Mouse (Mus musculus): Measurements from ENCODE around the gene Fgf15.
"Not testable (repeated sequence)": the region's sequence is repeated elsewhere in the genome, so short reads cannot be mapped to it uniquely, and the experiment has no call there.

Fgf15 gene

DNA sequence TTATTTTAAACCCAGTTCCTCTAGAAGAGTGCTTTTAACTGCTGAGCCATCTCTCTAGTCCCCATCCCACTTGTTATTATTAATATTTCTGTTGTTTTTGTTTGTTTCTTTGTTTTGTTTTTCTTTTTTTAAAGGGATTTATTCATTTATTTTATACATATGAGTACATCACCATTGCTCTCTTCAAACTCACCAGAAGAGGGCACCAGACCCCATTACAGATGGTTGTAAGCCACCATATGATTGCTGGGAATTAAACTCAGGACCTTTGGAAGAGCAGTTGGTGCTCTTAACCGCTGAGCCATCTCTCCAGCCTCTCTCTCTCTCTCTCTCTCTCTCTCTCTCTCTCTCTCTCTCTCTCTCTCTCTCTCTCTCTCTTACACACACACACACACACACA, 5.7 kb upstream of the Fgf15 start:
- DNase-seq (ENCODE audit: low read depth, low spot score): not testable (repeated sequence)

DNA sequence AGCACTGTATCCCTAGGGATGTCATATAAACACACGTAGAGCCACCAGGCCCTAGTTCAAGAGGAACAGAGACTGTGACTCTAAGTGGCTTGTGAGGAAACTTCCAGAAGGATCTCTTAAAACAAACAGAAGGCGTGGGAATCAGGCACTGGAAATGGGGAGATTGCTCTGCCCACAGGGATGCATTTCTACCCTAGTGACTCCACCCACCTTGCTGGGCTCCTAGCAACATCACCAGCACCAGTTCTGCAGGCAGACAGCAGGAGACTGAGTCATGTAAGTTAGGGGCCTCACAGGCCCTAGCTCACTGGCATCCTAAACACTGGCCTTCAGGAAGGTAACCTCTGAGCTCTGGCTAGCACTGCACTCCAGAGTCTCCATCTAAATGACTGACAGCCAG, 4.5 kb upstream of the Fgf15 start:
- no peak for DNase-seq (ENCODE audit: low read depth, low spot score)

DNA sequence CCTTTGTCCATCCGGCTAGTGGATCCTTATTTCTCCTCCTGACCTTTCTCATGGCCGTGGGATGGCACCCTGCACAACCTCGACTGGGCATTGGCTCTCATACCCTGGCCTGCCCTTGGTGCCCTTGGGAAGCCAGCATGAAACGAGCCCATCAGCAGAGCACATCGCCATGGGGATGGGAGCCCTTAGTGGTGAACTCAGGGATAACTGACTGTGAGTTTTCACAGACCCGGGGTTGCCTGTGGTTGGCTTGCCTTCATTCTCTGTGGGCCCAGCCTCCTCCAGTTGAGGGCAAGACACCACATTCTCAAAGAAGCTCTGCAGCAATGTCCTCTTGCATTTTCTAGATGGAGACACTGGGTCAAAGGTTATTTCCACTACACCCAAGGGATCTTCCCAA, 4.0 kb upstream of the Fgf15 start:
- no peak for DNase-seq (ENCODE audit: low read depth, low spot score)

DNA sequence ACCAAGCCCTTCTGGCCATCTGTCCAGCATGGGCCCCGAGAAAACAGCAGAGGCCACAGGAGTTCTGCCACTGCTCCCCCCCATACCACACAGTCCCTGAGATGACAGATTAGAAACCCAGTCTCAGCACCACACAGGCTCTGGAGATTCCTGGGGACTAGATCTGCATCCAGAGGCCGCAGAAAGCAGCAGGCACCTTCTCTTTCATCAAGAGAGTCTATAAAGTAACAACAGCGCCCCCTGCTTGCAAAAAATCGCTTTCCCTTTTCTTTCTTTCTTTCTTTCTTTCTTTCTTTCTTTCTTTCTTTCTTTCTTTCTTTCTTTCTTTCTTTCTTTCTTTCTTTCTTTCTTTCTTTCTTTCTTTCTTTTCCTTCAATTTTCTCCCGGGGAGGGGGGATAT, 2.1 kb upstream of the Fgf15 start:
- DNase-seq (ENCODE audit: low read depth, low spot score): peak; percentile 22

DNA sequence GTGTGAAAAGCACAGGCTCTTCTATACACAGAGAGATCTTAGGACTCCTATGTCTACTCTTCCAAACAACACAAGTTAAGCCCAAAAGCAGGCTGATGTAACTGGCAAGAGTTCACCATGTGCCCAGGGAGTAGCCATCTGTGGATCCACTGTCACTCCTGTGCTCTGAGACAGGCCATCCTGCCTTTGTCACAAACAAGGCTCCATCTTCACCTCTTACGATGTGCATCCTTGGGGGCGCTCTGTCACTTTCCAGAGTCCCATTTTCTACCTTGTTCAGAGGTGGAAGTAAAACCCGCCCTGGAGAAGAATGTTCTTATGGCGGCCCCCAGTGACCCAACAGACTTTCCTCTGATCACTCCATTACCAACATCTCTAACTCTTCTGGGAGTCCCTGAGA, 1.6 kb upstream of the Fgf15 start:
- DNase-seq (ENCODE audit: low read depth, low spot score): no peak

DNA sequence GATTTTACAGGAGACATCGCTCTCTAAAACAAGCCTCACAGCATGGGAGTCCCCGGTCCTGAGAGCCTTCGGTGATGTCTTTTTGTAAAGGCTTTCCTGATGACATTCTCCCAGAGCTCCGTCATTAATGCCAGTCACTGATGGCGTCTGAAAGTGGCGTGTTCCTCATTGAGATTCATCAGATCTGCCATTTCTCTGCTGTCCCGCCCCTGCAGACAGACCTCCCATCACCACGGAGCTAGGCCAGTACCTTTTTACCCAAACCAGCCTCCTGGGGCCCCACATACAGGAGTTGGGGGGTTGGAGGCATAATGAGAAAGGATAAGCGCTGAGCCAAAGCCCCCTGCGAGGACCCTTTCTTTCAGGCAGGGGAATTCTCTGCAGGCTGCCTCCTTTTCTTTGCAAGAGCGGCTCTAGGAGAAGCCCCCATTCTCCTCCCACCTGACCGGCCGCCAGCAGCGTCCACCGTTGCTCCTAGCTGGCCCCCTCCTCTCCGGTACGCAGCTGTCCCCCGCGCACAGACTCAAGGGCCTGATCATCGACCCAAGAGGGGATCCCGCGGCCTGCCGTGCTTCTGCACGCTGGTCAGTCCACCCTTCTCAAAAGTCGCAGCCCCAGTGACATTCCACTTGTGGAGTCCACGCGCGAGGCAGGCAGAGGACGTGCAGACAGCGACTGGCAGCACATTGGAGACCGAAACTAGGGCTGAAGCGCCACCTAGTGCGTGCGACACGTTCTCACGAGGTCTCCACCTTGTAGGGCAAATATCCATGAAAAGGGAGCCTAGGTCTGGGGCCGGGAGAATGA, 823 bp upstream of the Fgf15 start:
- DNase-seq (ENCODE audit: low read depth, low spot score): peak; percentile 25

DNA sequence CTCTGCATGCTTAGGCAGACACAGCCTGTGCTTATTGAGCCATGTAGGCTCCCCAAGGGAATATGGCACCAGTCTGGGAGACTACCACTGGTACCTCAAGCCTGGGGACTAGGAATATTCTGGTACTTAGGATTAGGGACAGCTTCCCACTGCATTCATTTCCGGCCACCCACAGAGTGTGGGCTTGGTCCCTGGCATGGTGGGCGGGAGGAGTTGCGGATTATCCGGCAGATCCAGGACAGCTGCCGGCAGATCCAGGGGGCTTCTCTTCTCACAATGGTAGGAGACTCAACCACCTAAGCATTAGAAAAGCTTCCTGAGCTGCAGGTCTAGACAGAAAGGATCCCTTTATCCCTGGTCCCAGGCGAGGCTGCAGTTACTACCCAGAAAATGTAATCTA, 2.2 kb downstream of the Fgf15 start:
- DNase-seq (ENCODE audit: low read depth, low spot score): no peak

DNA sequence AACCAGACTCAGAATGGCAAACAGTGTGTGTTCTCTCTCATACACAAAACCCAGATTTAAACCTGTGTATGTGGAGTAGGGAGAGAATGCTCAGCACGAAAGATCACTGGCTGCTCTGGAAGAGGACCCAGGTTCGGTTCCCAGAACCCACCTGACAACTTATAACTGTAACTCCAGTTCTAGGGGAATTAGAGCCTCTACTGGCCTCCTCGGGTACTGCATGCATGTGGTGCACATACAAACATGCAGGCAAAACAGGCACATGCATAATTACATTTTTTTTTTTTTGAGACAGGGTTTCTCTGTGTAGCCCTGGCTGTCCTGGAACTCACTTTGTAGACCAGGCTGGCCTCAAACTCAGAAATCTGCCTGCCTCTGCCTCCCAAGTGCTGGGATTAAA, 9.2 kb downstream of the Fgf15 start:
- DNase-seq (ENCODE audit: low read depth, low spot score): not testable (repeated sequence)

DNA sequence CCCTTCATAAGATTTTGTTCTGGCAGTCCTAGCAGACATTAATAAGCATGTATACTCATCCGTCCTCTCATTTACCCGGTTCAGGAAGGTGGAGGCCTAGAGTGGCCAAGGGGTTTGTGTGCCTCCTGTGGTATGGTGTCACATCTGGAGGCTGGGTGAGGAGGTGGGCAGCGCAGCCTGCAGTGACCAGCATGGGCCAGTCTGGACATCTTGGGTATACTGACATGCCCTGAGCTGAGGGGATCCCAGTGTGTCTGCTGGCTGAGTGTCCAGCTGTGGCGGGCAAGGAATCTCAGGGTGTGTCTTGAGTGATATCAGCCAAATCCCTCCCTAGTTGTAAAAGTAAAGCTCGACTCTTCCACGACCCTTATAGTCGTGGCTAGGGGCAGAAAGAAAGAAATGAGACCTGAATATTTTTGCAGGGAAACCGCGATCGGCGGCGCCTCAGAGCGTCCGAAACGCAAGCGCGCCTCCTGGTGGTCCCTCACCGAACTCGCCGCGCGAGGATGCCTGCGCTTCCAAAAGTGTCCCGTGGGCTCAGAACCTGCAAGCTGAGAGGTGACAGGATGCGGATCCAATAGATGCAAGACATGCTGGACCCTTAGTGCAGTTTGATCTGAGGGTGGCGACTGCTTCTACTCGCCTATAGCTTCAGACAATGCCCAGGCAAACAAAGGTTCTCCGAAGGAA, 10.5 kb downstream of the Fgf15 start:
- peak; percentile 65 for DNase-seq (ENCODE audit: low read depth, low spot score)

DNA sequence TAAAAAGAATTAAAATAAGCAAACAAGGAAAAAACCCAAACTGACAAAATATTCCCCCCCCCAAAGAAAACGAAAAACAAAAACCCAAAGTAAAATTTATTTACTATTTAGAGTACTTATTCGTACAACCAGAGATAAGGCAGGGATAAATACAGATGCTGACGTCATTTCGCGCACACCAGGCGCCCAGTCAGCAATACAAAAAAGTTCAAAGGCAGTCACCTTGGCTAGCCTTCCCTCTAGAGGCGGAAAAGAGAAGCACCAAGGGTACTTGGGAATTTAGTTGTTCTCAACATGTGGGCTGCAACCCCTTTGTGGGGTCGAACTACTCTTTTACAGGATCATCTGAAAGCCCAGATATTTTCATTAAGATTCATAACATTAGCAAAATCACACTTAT, 11.5 kb downstream of the Fgf15 start:
- DNase-seq (ENCODE audit: low read depth, low spot score): peak; percentile 41

DNA sequence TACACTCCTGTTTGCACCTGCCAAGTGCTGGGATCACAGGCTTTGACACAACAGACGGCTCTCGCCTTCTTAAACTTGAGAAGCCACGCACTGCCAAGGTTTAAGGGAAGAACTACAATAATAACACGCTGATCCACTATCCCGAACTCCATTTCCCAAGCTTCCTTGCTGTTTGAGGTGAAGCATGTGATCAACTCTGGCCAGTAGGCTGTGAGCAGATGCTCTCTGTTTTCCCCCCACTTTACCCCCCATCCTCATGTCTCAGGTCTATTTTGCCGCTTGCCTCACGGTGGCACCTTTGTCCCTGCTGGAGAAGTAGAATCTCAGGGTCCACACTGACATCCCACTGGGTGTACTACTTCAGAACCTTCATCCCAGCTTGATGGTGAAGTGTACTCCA, 12.4 kb downstream of the Fgf15 start:
- no peak for DNase-seq (ENCODE audit: low read depth, low spot score)

DNA sequence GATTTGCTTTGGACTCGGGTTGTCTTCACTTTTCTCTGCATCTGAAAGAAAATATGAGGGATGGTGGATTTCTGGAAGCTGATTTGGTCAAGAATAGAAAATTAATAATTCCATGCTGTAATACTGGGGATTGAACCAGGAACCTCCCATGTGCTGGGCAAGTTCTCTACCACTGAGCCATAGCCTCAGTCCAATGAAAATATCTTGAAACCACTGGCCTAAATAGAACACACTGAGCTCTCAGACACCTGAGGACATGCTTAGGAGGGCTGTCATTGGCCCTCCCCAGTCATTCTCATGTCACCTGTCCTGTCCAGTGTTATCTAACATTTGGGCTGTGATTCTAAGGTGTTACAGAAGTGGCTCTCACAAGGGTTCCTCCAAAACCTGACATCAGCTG, 14.8 kb downstream of the Fgf15 start:
- no peak for DNase-seq (ENCODE audit: low read depth, low spot score)

DNA sequence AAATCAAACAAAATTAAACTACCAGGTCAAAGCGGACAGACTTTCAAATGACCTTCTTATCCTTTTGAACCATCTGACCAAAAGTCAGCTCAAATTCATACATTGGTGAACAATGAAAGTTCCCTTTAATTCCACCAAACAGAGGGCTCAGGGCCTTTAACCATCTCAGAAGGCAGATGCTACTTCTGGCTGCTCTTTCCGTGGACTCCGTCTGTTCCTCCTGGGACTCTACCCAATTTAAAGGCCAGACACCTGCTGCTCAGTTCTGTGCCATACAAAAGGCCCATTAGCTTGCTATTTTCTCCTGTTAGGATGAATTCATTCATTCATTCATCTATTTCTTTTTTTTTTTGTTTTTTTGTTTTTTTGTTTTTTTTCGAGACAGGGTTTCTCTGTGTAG, 16.6 kb downstream of the Fgf15 start:
- DNase-seq (ENCODE audit: low read depth, low spot score): no peak

DNA sequence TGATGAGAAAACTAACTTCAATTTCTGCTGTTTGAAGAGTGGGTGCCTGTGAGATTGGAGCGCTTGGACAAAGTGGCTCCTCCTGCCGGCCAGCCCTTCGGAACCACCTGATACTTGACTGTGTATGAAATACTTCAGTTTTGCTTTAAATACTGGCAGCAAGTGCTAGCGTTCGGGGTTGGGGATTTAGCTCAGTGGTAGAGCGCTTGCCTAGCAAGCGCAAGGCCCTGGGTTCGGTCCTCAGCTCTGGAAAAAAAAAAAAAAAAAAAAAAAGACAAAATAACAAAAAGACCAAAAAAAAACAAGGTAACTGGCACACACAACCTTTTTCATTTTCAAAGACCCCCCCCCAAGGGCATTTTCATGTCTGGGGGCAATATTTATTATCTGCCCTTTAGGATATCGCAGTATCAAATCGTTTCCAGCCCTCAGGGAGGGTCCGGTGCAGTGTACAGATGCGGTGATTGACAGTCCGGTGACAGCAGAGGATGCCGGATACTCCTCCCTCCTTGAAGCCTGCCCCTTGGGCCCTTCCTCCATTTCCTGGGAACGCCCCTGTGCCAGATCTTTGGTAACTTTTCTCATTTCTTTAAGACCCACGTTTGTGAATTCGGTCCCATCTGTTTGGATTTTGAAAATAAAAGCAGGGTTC, 18.1 kb downstream of the Fgf15 start:
- peak; percentile 61 for DNase-seq (ENCODE audit: low read depth, low spot score)

DNA sequence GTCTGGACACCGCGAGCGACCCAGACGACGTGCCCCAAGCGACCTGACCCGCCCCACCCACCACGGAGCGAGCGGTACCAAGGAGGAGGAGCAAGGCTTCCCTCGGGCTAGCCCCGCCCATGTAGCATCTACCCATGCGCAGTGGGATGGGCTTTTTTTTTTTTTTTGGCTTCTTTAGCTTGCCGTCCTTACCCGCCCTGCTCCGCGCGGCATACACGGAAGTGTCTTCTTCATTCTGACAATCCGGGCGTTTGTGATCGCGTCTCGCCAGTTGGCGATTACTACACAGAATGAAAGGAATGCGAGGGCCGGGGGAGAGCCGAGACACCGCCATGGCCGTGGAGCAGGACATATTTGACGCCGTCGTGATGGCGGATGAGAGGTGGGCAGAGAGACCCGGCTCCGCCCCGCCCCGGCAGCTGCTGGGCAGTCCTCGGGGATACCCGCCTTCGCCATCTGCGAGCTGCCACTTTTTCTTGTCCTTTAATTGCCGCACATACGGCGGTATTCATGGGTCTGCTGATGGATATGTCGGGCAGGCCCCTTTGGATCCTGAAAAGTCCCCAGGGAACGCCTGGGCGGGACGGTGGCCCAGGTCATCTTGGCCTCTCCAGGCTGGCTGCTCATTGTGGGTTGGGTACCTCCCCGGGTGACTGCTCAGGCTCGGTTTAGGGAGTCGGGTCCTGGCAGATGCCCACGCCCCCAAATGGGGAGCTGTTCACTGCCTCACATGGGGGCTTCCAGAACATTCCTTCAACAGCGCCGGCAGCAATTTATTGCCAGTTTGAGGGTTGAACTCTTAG, 18.8 kb downstream of the Fgf15 start, which contains the start of gene LTO1:
Gene LTO1 (plus strand): TSS at position 153 of the 803 bp plus-strand sequence.
- DNase-seq (ENCODE audit: low read depth, low spot score): peak; percentile 97

DNA sequence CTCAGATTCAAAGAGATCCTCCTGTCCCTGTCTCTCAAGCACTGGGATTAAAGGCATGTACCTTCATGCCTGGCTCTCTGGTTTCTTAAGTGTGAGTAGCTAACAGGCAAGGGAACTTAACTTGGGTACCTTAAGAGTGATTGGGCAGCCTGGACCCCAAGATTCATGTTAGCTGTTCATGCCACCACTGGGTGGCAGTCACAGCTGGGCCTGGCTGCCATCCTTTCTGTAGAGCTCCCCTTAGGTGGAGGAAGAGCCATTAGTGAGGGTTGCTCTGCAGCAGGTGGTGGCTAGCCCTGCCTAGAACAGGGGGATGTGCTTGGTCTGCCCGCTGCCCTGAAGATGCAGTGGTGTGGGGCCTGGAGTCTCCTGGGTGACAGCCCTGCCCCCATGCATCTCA, 22.5 kb downstream of the Fgf15 start:
- DNase-seq (ENCODE audit: low read depth, low spot score): peak; percentile 30

DNA sequence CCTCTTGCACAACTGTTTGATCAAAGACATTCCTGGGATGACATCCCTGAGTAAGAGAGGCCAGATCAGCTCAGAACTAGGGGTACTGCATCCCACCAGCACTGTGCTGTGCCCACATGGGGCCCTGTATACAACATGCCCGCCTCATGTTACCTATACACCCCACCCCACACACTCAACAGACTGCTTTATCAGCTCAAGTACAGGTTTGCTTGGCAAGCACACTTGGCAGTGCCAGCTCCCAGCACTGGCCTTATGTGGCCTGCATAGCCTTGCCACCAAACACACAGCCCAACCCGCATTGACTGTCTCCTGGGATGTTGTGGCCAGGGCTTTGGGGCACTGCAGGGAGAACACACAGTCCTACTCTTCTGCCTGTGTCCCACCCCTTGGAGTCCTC, 31.3 kb downstream of the Fgf15 start:
- no peak for DNase-seq (ENCODE audit: low read depth, low spot score)

DNA sequence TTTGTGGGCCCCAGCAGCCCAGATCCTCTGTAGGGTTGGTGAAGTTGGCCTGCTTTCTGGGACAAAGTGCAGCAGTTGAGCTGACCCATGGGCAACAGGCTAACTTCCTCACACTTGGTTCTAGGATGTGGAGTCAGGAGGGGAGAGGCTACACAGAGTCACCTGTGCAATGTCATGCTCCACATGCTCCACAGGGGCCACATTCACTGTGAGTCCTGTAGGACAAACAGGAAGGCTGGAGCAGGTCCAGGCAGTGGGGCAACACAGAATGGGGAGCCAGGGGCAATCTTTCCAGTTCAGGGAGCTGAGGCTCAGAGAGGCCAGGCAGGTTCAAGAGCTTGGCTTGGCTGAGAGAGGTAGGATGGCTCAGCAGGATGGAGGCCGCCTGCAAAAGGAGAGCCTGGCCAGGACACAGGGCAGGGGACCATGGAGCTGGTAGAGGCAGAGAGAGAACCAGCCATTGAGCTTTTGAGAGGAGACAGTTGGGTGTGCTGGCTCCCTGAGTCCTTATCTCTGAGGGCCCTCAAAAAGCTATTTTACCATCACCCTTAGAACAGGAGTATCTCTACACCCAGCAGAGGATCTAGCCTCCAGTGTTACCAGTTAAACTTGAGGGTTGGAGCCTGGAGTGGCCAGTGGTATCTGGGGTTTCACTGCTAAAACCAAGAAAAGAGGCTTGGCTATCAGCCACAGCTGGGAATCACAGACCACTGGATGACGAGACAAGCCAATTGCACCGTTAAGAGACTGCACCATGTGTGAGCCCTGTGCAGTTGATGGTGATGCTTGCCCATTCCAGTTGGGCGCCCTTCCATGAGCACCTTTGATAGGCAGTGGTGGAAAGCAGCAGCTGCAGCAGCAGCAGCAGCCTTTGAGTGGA, 31.9 kb downstream of the Fgf15 start:
- DNase-seq (ENCODE audit: low read depth, low spot score): no peak

DNA sequence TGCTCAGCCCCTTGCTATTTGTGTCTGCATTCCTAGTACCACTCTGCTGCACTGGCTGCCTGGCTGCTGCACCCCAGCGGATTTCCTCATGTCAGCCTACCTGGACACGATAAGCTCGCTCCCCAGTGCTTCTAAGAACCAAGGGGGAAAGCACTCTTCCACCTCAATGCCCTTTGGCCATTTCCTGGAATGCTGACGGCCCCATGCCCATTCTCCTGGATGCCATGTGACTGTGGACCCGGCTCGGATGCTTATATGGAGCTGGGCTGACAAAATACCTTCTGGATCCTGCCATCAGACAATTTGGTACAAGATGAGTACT, 32.5 kb downstream of the Fgf15 start:
- DNase-seq (ENCODE audit: low read depth, low spot score): no peak

DNA sequence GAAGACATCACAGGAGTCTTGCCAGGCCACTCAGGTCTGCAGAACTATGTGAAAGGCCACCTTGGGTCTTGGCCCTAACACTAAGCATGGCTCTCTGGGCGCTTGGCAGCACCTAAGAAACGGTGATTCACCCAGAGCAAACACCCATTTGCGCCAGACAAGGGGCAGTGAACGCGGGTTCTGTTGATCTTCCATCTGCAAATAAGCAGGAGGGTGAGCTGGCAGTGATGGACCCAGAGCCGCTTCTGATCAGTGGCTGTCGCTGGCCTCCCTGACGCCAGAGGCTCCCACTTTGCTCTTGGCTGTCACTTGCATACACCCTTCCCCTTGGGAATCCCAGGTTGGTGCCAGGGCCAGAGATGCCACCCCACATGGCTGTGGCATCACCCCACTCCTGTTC, 33.2 kb downstream of the Fgf15 start:
- no peak for DNase-seq (ENCODE audit: low read depth, low spot score)

DNA sequence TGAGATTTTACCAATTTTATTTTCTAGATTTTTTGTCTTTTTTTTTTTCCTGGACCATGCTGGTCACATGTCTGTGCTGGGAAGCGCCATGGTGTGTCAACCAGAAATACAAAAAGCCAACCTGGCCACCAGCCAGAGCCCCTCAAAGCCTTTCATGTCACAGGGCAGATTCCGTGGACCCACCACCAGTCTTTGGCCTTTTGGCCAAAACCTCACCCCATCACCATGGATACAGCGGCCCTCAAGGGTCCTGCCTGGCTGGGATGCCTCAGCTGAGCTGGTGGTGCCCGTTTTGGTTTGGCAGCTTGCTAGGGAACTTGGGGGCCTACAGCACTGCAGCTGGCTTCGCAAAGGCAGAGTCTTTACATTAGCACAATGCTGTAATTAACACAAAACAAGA, 33.6 kb downstream of the Fgf15 start:
- DNase-seq (ENCODE audit: low read depth, low spot score): no peak
